Mouse (Mus musculus): ENCODE data around the gene Tmem158. TPM values are rescaled to one million over a fixed set of nuclear protein-coding genes. Genes with fewer than 3 reads are reported as not detected.

Tmem158 gene
- polyA plus RNA-seq, 1 experiment from 2014 or later, result 8.8 TPM

DNA sequence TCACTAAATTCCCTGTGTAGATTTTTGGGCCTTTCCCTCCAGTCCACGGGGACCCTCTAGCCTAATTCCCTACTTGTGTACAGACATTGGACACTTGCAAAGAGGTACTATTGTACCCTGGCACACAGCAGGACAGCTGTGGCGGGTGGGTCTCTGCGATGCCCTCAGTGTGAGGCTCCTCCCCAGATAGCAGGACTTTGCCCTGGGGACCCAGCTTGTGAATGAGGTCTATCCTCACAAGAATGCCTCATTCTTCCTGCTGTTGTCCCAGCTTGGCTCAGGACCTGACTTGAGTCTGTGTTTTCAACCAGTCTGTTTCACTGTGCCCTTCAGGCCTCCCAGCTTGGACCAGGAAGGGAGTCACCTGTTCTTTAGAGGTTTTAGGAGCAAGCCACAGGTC is 27.8 kb upstream of the Tmem158 start:
- no peak overlapping the region for H3K9ac ChIP-seq (ENCODE audit: low read length)
- no peak overlapping the region for H3K4me3 ChIP-seq (ENCODE audit: low read depth, low read length)
- ATAC-seq (ENCODE audit: insufficient read depth, low FRiP score, low TSS enrichment) (no peak), DNase-seq (ENCODE audit: low spot score) (no peak)
- no peak overlapping the region for H3K4me2 ChIP-seq (ENCODE audit: low read depth)
- H3K27me3 ChIP-seq (ENCODE audit: control insufficient read depth, insufficient read depth, low read length), result no peaks in the 10 kb centered on the region
- 66% methylated on average over 3 of the region's 3 CpGs for WGBS
- no peaks in the 10 kb centered on the region for H3K4me1 ChIP-seq (ENCODE audit: control insufficient read depth, insufficient read depth, low read length)
- H3K9me3 ChIP-seq (ENCODE audit: control insufficient read depth, low read length), result no peaks in the 10 kb centered on the region
- no peak overlapping the region for H3K27ac ChIP-seq (ENCODE audit: low read depth, low read length)
- H3K36me3 ChIP-seq (ENCODE audit: control insufficient read depth, insufficient read depth, low read length), result no peaks in the 10 kb centered on the region

DNA sequence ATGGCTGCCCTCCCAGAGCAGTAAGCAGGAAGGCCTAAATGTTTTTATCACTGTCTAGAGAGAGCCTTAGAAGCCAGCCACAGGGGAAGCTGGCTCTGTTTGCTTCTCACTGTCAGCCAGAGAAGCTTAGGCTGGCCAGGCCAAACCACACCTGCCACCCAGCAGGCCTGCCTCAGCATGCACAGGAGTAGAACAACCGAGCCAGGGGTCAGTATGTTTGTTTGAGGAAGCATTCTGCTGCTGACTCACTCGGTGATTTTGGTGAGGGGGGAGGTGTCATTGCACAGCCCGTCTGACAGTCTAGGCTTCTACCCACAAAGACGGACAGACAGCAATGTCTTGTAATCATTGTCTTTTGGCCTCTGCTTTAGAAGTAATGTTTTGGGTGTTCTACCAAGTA is 25.1 kb upstream of the Tmem158 start:
- Histone ChIP-seq H3K4me2 (ENCODE audit: low read depth) (no peak overlapping the region), H3K4me1 (ENCODE audit: control insufficient read depth, insufficient read depth, low read length) (no peaks in the 10 kb centered on the region), H3K9ac (ENCODE audit: low read length) (no peak overlapping the region), H3K36me3 (ENCODE audit: control insufficient read depth, insufficient read depth, low read length) (no peaks in the 10 kb centered on the region), H3K27me3 (ENCODE audit: control insufficient read depth, insufficient read depth, low read length) (no peaks in the 10 kb centered on the region), H3K27ac (ENCODE audit: low read depth, low read length) (no peak overlapping the region), H3K9me3 (ENCODE audit: control insufficient read depth, low read length) (no peaks in the 10 kb centered on the region), H3K4me3 (ENCODE audit: low read depth, low read length) (no peak overlapping the region)
- WGBS, result 48% methylated on average over 4 of the region's 4 CpGs
- DNase-seq (ENCODE audit: low spot score), result no peak
- no peak for ATAC-seq (ENCODE audit: insufficient read depth, low FRiP score, low TSS enrichment)

DNA sequence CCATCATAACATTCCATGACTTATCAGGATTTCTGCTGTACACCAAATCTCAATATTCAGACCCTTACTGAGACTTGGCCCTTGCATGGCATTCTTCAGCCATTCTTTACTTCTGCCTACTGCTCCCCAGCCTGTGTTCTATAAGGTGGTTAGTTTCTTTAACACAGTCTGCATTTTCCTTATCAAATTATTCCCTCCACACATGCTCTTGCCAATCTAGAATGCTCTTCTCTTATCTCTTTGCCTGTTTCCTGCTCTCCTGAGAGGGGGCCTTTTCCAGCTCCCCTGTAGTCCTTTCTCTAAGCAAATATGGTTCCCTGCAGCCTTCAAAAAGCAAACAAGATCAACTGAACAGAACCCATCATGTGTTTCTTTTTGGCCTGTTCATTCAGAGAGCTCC is 20.2 kb upstream of the Tmem158 start:
- Histone ChIP-seq H3K9me3 (ENCODE audit: control insufficient read depth, low read length) (no peaks in the 10 kb centered on the region), H3K36me3 (ENCODE audit: control insufficient read depth, insufficient read depth, low read length) (no peaks in the 10 kb centered on the region), H3K27ac (ENCODE audit: low read depth, low read length) (no peak overlapping the region), H3K4me2 (ENCODE audit: low read depth) (no peak overlapping the region), H3K27me3 (ENCODE audit: control insufficient read depth, insufficient read depth, low read length) (no peaks in the 10 kb centered on the region), H3K4me1 (ENCODE audit: control insufficient read depth, insufficient read depth, low read length) (no peaks in the 10 kb centered on the region), H3K9ac (ENCODE audit: low read length) (no peak overlapping the region), H3K4me3 (ENCODE audit: low read depth, low read length) (no peak overlapping the region)
- DNase-seq (ENCODE audit: low spot score) (no peak), ATAC-seq (ENCODE audit: insufficient read depth, low FRiP score, low TSS enrichment) (no peak)

DNA sequence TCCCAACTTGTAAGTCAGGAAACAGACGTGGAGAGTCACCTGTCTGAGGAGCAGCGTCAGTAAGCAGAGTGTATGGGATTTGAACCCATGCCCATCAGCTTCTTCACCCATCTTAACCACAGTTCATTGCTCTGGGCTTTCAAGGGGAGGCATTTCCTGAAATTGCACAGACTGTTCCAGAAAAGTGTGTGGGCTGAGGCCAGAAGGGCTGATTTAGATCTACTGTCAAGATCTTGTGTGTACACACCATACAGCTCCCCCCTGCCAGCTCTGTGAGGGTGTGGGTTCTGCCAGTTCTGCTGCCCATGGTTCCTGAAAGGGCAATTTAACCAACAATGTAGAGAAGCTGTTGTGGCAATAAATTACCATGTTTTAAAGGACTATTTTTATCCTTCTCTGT is 17.4 kb upstream of the Tmem158 start:
- no peak overlapping the region for H3K4me2 ChIP-seq (ENCODE audit: low read depth)
- ATAC-seq (ENCODE audit: insufficient read depth, low FRiP score, low TSS enrichment) (no peak), DNase-seq (ENCODE audit: low spot score) (no peak)
- H3K9me3 ChIP-seq (ENCODE audit: control insufficient read depth, low read length), result no peaks in the 10 kb centered on the region
- H3K27ac ChIP-seq (ENCODE audit: low read depth, low read length), result no peak overlapping the region
- no peaks in the 10 kb centered on the region for H3K27me3 ChIP-seq (ENCODE audit: control insufficient read depth, insufficient read depth, low read length)
- no peak overlapping the region for H3K4me3 ChIP-seq (ENCODE audit: low read depth, low read length)
- no peak overlapping the region for H3K9ac ChIP-seq (ENCODE audit: low read length)
- no peaks in the 10 kb centered on the region for H3K36me3 ChIP-seq (ENCODE audit: control insufficient read depth, insufficient read depth, low read length)
- no peaks in the 10 kb centered on the region for H3K4me1 ChIP-seq (ENCODE audit: control insufficient read depth, insufficient read depth, low read length)
- 87% methylated on average over 2 of the region's 2 CpGs for WGBS

DNA sequence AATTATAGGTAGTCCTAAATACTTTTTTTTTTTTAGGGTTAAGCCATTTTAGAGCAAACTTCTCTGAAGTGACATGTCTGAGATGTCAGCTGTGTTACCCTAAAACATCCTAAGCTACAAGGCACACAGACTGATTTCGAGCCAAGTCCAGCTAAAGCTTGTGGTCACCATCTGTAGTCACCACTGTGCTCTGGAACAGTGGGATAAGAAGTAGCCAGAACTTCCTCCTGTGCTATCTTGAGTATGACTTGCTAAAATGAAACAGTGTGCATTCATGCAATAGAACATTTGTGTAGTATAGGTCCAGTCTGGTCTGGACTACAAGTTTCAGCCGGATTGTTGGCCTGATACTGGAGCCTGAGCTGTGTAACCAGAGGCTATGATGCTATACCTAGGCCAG is 14.8 kb upstream of the Tmem158 start:
- Histone ChIP-seq H3K9ac (ENCODE audit: low read length) (no peak overlapping the region), H3K27me3 (ENCODE audit: control insufficient read depth, insufficient read depth, low read length) (no peaks in the 10 kb centered on the region), H3K36me3 (ENCODE audit: control insufficient read depth, insufficient read depth, low read length) (no peaks in the 10 kb centered on the region), H3K4me2 (ENCODE audit: low read depth) (no peak overlapping the region), H3K27ac (ENCODE audit: low read depth, low read length) (no peak overlapping the region), H3K4me3 (ENCODE audit: low read depth, low read length) (no peak overlapping the region), H3K9me3 (ENCODE audit: control insufficient read depth, low read length) (no peaks in the 10 kb centered on the region), H3K4me1 (ENCODE audit: control insufficient read depth, insufficient read depth, low read length) (no peaks in the 10 kb centered on the region)
- ATAC-seq (ENCODE audit: insufficient read depth, low FRiP score, low TSS enrichment) (no peak), DNase-seq (ENCODE audit: low spot score) (no peak)
- WGBS, result 87% methylated on average over 2 of the region's 2 CpGs

DNA sequence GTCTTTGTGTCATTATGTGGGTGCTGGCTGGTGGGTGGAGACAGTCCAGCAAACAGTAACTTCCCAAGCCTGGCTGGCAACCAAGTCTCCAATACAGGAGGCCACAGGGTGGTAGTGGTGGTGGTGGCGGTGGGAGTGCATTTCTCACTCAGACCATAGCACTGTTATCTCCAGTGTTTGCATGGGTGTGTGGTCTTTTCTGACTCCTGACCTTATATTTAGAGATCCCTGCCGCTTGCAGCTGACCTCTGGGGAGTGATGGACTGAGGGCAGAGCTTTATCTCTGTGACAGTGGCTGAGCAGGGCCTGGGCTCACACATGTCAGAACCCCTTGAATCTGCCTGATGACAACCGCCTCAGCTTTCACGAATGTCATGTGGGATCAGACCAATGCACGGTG is 14.1 kb upstream of the Tmem158 start:
- Histone ChIP-seq H3K36me3 (ENCODE audit: control insufficient read depth, insufficient read depth, low read length) (no peaks in the 10 kb centered on the region), H3K27me3 (ENCODE audit: control insufficient read depth, insufficient read depth, low read length) (no peaks in the 10 kb centered on the region), H3K9ac (ENCODE audit: low read length) (no peak overlapping the region), H3K9me3 (ENCODE audit: control insufficient read depth, low read length) (no peaks in the 10 kb centered on the region), H3K27ac (ENCODE audit: low read depth, low read length) (no peak overlapping the region), H3K4me3 (ENCODE audit: low read depth, low read length) (no peak overlapping the region), H3K4me1 (ENCODE audit: control insufficient read depth, insufficient read depth, low read length) (no peaks in the 10 kb centered on the region), H3K4me2 (ENCODE audit: low read depth) (no peak overlapping the region)
- ATAC-seq (ENCODE audit: insufficient read depth, low FRiP score, low TSS enrichment), result no peak
- no peak for DNase-seq (ENCODE audit: low spot score)
- 86% methylated on average over 5 of the region's 5 CpGs for WGBS

DNA sequence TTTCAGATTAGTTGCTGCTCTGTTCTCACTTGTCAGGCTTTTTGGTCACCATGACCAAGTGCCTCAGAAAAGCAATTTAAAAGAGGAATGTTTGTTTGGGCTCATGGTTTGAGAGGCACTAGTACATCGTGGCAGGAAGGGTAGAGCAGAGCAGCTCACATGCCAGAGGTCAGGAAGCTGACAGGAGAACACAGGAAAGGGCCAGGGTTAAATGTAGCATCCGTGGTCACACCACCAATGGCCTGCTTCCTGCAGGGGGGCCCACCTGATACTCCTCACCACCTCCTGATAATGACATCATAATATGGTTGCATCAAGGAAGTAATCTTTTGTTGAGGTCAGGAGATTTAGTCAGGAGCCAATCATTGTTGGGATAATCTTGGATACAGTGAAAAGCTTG is 13.3 kb upstream of the Tmem158 start:
- Histone ChIP-seq H3K9me3 (ENCODE audit: control insufficient read depth, low read length) (no peaks in the 10 kb centered on the region), H3K4me3 (ENCODE audit: low read depth, low read length) (no peak overlapping the region), H3K4me1 (ENCODE audit: control insufficient read depth, insufficient read depth, low read length) (no peaks in the 10 kb centered on the region), H3K27me3 (ENCODE audit: control insufficient read depth, insufficient read depth, low read length) (no peaks in the 10 kb centered on the region), H3K27ac (ENCODE audit: low read depth, low read length) (no peak overlapping the region), H3K36me3 (ENCODE audit: control insufficient read depth, insufficient read depth, low read length) (no peaks in the 10 kb centered on the region), H3K4me2 (ENCODE audit: low read depth) (no peak overlapping the region), H3K9ac (ENCODE audit: low read length) (no peak overlapping the region)
- WGBS, result 51% methylated on average over 2 of the region's 2 CpGs
- ATAC-seq (ENCODE audit: insufficient read depth, low FRiP score, low TSS enrichment) (no peak), DNase-seq (ENCODE audit: low spot score) (no peak)

DNA sequence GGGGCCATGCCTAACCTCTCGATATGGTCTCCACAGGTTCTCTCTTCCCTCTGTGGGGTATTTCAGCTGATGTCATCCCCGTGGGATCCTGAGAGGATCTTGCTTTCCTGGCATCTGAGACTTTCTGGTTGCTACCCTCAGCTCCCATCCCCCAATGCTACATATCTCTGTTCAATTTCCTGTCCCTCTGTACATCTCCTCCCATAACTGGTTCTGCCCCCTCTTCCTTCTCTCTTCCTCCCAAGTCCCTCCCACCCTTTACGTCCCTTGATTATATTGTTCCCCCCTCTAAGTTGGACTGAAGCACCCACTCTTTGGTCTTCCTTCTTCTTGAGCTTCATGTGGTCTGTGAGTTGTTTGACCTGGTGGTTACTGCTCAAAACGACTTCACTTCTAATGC is 11.0 kb upstream of the Tmem158 start:
- H3K4me3 ChIP-seq (ENCODE audit: low read depth, low read length), result no peak overlapping the region
- no peaks in the 10 kb centered on the region for H3K9me3 ChIP-seq (ENCODE audit: control insufficient read depth, low read length)
- no peak overlapping the region for H3K27ac ChIP-seq (ENCODE audit: low read depth, low read length)
- whole genome bisulfite sequencing, result 77% methylated on average over 4 of the region's 4 CpGs
- no peaks in the 10 kb centered on the region for H3K4me1 ChIP-seq (ENCODE audit: control insufficient read depth, insufficient read depth, low read length)
- ATAC-seq (ENCODE audit: insufficient read depth, low FRiP score, low TSS enrichment) (no peak), DNase-seq (ENCODE audit: low spot score) (no peak)
- H3K9ac ChIP-seq (ENCODE audit: low read length), result no peak overlapping the region
- H3K4me2 ChIP-seq (ENCODE audit: low read depth), result no peak overlapping the region
- no peaks in the 10 kb centered on the region for H3K36me3 ChIP-seq (ENCODE audit: control insufficient read depth, insufficient read depth, low read length)
- H3K27me3 ChIP-seq (ENCODE audit: control insufficient read depth, insufficient read depth, low read length), result no peaks in the 10 kb centered on the region

DNA sequence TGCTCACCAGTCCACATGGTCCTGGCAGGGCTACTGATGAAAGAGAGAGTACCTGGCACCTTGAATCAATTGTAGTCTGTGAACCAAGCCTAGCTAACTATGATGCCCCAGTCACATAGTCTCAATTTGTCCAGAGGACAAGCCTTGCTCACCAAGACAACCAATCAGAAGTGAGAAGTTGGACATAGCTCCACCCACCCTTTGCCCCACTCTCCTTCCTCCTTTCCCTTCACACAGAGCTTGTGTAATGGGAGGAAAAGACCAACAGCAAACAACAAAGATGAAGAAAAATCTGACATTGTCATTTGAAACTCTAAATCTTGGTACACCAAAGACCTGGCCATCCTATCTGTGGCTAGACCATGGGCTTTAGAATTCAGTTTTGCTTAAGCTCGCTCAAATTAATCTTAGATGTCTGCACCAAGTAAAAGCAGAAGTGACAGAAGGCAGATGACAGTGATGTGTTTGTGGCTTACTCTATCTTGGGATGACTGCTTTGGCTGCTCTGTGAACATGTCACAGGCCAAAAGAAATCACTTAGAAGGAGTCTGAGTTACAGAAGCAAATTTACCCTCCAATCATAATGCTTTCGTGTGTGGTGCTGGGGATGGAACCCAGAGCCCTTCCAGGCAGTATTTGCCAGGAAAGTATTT is 9.5 kb upstream of the Tmem158 start:
- Histone ChIP-seq H3K9ac (ENCODE audit: low read length) (no peak overlapping the region), H3K27me3 (ENCODE audit: control insufficient read depth, insufficient read depth, low read length) (no peaks in the 10 kb centered on the region), H3K36me3 (ENCODE audit: control insufficient read depth, insufficient read depth, low read length) (no peaks in the 10 kb centered on the region), H3K4me3 (ENCODE audit: low read depth, low read length) (no peak overlapping the region), H3K4me1 (ENCODE audit: control insufficient read depth, insufficient read depth, low read length) (no peaks in the 10 kb centered on the region), H3K4me2 (ENCODE audit: low read depth) (no peak overlapping the region), H3K9me3 (ENCODE audit: control insufficient read depth, low read length) (no peaks in the 10 kb centered on the region), H3K27ac (ENCODE audit: low read depth, low read length) (no peak overlapping the region)
- DNase-seq (ENCODE audit: low spot score), result no peak
- WGBS, result 92% methylated on average over 2 of the region's 2 CpGs
- ATAC-seq (ENCODE audit: insufficient read depth, low FRiP score, low TSS enrichment), result no peak
